Mouse (Mus musculus): Measurements from ENCODE around the gene Prkd1. TPM values are rescaled to one million over a fixed set of nuclear protein-coding genes. Genes with fewer than 3 reads are reported as not detected.
"Not testable (repeated sequence)": the region's sequence is repeated elsewhere in the genome, so short reads cannot be mapped to it uniquely, and the experiment has no call there.

The Prkd1 gene
- 12.9 and 13.2 TPM in 2 replicates for polyA plus RNA-seq (2012; rRNA removed)

DNA sequence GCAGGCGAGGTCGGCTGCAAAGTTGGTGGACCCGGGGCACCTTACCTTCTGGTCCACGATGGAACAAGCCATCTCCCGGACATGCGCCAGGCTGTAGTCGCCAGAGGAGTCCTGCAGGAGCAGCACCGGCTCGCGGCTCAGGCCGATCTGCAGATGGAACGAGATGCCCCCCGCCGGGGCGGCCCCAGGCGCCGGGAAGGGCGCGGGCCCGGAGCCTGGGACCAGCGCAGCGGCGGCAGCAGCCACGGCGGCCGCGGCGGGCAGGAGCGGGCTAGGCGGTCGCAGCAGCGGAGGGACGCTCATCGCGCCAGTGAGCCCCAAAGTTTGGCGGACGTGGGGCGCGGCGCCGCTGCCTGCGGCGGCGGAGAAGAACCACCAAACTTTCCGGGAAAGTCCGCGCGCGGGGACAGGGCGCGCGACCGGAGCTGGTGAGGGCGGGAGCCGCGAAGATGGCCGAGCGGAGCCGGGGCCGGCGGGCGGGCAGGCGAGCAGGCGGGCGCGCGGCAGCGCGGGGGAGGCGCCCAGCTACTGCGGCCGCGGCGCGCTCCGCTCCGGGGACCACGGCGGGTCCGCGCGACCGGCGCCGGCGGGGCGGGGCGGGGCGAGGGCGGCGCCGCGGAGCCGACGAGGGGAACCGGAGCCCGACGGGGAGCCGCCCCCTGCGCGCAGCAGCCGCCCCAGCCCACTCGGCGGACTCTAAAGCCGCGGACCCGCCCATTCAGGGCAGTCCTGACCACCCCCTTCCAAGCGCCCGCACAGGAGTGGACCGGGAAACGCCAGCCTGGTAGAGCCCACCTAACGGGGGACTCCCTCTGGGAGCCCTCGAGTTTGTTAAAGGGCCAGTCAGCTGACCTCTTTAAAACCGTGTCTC, at the start of gene Prkd1:
Prkd1 (minus strand) TSS at position 428 of the 871 bp plus-strand sequence.
- no peak for DNase-seq (ENCODE audit: low read depth)

DNA sequence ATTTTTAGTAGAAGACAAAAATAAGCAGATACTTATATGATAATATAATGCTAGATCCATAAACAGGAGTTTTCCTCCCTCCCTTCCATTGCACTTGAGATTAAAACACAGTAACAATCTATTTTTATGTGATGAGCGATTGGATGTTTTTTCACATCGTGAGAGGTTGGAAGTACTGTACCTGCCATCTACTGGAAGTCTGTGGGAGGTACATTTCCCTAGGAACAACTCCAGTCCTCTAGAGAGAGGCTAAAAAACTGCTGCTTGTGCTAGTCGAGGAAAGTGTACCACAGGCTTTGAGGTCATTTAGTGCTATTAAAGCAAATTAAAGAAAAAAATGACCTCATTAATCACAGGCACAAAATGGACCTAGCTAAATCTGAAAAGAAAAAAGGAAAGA, 48.6 kb upstream of the Prkd1 start:
- no peak for DNase-seq (ENCODE audit: low read depth)

DNA sequence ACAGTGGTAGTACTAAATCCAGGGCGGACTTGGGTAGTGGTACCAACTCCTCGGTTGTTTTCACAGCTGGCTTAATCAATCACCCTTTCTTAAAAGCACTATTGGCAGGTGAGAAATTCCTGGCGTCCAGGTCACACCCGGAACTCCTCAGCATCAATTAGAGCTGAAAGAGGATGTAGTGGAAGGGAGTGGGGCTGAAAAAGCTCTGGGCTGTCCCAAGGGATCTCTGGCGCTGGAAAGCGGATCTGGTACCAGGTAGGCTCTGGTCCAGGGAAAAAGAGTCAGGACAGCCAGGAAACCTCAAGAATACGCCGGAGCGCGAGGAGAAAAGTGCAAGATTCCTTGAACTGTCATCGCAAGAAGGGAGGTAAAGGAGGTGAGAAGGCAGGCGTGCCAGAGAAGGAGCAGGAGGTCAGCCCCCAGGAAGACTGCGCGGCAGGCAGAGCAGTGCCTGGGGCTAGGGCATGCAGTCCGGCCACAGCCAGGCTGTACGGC, 675 bp downstream of the Prkd1 start:
- DNase-seq (ENCODE audit: low read depth): no peak

DNA sequence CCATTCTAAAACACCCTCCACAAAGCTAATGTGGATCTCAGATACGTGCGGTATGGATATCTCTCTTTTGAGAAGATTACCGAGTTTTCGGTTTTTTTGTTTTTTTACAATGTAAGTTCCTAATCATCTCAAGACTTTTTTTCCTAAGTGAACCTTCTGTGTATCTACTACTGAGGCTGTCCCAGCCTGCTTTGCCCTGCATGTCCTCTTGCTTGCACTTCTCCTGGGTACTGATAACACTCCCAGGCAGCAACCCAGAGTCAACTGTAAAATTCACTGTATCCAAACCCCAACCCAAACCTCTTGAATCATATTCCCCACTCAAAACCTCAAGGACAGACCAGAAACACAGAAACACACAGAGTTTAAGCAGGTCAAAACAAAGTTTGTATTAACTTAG, 2.0 kb downstream of the Prkd1 start:
- DNase-seq (ENCODE audit: low read depth): no peak

DNA sequence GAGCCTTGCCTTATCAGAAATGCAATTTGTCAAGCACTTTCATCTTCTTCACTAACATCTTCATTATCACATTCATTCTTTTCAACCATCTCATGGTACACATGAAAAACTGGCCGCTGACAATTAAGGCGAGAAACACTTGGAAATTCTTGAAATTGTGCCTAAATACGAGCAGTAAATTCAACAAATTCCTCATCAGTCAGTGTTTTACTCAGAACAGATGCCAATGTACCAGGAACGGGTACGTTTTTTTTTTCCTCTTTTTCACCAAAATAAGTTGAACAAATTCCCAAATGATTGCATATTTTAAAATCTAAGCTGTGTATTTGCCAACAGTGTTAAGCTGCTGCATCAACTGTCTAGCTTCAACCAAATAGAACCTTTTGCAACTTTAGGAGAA, 6.2 kb downstream of the Prkd1 start:
- no peak for DNase-seq (ENCODE audit: low read depth)

DNA sequence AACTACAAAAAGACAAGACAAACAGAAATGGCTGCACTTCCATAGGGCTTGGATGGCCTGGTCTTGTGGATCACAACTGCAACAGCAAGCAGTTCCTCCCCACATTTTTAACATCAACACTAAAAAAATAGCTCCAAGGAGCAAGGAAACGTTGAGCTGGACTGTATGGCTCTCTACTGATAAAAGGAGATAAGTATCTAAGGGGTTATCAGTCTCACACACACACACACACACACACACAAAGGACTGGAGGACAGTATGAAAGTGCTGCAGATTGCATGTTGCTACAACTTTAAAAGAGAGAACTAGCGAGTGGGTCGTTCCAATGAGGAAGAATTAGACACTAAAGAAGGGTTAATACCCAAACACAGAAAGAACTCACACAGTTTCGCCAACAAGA, 8.7 kb downstream of the Prkd1 start:
- DNase-seq (ENCODE audit: low read depth): no peak

DNA sequence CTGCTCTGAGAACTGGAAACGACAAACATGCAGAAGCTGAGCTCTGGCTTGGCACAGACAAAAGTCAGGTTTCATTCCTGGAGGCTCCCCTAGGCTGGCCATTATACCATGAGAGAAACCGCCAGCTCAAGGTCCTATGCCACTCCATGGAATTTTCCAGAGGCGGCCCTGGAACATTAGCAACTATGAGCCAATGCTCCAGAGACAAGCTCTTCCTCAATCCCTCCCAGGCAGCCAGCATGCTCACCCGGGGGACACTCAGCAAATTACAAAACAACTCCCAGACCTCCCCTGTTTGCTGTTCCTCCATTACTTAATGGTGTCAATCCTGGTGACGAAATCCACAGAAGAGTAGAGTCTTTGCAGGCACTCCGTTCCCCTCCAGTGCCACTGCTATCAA, 14.5 kb downstream of the Prkd1 start:
- no peak for DNase-seq (ENCODE audit: low read depth)

DNA sequence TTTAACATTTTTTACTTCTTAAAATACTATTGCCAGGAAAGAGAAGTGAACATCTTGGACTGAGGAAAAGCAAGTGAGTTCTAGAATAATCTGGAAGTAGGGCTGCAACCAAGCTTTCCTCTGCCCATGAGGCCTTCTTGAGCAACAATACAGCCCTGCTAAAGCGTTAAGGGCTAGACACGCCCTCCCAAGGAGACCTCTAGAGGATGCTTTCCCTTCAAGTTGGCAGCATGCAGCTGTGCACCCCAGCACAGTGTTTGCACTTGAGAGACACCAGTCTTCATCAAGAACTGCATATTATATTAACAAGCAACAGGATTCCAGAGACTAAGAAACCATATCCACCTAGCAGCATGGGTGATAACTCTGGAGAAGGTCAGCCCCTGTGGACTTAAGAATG, 22.8 kb downstream of the Prkd1 start:
- DNase-seq (ENCODE audit: low read depth): not testable (repeated sequence)

DNA sequence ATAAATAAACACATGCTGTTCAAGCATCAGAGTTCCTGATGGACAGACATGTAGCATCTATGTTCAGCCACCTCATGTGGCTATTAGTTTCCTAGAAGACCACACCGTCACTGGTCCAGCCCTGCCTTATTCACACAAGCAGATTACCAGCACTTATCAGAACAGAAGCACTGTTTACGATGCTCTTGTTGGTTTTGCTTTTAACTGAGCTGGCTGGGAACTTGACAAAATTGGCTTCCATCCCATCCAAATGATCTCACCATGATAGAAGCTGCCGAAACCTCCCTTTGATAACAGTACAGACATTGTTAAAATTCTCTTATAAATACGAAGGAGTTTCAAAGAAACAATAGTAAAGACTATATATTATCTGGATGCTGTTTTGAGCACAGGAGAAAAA, 24.7 kb downstream of the Prkd1 start:
- DNase-seq (ENCODE audit: low read depth): no peak

DNA sequence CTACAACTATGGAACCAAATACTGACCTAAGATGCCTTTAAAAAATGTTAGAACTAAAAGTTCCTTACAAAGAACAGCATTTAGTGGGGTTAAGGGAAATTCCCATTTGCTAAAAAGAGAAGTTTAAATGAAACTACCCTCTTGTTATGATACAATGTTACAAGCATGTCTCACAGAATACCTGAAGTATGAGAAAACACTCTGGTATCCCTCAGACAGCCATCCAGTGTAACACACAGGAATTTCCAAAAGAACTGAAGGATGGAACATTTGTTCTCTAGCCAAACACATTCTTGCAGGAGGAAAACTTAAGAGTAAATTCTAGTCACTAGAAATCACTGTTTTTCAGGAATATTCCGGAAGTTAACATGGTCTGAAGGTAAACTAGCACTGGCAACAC, 33.0 kb downstream of the Prkd1 start:
- DNase-seq (ENCODE audit: low read depth): no peak

DNA sequence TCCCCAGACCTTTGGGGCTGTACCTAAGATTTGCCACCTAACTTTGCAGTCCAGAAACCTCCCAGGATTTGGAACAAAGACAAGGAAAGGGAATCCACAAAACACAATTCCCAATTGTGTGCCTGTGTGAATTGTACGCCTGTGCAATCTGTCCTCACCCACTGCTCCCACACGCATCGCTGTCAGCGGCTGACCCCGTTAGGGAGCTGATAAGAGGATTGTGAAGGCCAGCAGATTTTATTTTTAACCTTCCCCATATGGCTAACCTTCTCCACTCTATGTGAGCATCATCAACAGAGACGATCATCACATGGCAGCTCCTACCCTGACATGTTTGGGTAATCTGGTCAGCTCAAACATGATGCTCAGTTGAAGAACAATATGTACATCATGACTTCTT, 34.6 kb downstream of the Prkd1 start:
- no peak for DNase-seq (ENCODE audit: low read depth)

DNA sequence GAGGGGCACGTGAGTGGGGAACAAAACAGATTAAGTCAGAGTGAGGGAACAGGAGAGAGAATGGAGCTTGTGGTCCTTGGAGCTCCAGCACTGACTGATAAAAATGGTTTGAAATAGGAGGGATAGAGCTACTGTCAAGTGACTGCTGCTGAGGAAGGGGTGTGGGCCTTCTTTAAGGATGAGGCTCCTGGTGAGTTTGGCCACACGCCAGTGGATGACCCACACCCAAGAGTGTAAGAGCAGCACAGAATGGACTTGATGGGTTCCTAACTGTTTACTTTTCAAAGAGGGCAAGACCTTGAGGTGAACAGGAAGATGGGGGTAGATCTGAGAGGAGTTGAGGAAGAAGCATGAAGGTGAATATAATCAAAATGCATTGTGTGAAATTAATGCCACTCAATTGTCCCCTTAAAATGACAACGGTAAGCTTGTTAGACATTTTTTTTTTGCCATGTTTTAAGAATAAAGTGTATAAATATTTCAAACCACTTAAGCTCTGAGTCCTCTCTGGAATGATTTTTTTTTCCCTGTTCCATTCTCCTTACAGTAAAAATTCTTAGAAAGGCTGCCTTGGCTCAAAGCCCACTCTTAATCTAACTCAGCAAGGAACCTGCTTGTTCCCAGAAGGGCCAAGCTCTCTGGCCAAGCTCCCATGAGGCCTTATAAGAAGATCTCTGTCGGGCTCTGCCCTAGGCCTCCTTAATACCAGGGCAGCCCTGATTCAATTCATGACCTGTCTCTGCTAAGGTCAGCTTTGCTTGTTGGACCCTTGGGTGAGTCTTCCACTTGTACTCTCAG, 42.0 kb downstream of the Prkd1 start:
- no peak for DNase-seq (ENCODE audit: low read depth)

DNA sequence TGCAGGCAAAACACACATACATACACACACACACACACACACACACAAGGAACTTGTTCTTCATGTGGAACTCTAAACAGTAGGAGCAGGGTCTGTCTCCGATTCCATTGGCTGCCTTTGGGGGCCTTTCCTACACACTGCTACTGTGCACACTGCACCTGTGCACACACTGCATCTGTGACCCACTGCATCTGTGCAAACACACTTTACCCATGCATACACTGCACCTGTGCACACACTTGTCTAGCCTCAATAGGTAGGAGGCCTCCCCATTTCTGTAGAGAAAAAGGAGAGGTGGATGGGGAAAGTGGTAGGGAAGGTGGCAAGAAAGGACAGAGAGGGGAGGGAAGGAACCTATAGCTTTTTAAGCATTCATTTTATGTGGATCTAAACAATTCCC, 49.5 kb downstream of the Prkd1 start:
- DNase-seq (ENCODE audit: low read depth): no peak

DNA sequence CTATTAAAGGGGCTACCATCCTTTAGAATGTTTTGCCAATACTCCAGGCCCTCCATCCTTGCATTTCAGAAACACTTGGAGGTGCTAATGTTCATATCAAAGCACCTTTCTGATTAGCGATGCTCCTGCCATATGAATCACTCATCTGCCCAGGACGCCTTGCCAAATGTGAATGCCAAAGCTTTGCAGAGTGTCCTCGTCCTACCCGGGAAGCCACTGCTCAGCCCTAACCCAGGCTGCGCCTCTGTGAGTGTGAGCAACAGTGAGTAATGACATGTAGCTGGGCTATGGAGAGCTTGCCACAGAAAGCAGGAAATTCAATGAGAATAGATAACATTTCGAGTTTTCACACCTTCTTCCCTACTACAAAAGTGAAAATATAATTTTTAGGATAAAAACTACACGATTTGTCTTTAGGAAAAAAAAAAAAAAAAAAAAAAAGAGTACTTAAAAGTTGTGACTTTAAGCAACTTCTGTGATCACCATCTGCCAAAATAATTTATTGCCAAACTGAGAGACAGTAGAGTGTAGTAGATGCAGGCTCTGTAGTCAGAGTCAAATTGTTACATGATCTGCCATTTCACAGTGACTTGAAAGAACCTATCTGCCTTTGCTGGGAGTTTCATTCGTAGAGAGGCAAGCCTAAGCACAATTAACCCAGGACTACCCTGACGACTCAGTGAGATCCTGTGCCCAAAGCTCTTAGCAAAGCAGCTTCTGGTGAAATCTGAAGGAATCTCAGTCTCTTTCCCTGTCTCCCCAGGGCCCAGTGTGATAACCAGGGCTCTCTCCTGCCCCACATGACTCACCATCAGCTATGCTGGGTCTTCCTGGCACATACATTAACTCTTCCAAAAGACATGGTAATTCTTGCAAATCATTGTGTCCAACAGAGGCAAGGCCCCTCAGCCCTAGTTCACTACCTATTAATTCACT, 50.6 kb downstream of the Prkd1 start:
- DNase-seq (ENCODE audit: low read depth): no peak

DNA sequence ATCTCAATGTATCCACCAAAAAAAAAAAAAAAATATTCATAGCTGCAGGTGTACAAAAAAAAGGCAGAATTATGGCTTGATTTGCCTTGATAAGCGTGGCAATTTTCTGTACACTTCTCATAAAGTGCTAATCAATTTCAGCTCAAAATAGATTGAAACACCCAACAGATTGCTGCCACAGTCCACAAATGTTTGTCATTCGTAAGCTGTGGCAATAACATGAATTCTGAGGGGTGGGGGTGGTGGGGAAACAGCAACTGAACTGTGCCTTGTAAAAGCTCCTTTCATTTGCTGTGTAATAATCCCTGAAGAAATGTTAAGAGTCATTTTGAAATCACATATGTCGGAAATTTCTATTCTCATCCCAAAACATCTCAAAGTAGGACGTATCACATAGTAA, 51.4 kb downstream of the Prkd1 start:
- no peak for DNase-seq (ENCODE audit: low read depth)

DNA sequence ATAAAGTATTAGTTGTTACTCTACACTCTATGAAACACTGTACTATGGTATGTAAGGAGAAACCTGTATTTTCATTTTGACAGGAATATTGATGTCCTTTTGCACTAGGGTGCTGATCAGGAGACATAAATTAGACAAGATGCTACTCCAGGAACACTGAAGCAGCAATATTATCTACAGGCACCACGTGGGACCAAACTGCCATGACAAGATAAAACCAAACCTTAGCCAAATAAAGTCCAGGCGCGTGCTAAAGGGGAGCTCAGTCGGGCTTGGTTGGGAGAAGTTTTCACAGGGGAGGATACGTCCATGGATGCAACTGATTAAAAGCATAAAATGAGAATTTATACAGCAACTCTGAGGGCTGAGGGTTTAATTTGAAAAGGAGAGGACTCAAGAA, 53.1 kb downstream of the Prkd1 start:
- DNase-seq (ENCODE audit: low read depth): no peak

DNA sequence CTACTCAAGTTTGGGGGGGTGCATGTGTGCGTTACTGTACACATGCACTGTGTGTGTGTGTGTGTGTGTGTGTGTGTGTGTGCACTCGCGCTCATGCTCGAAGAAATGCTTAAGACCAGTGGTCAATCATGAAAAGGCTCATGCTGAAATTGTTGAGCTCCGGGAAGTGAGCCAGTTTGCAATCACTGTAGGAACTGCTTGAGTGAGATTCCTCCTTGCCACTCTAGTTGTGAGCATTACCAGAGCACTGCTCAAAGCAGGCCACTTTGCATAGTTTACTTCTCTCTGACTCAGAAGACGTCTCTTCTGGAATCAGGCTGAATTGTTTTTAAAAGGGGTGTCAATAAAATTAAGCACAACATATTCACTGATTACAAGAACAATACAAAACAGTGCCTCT, 54.4 kb downstream of the Prkd1 start:
- no peak for DNase-seq (ENCODE audit: low read depth)

DNA sequence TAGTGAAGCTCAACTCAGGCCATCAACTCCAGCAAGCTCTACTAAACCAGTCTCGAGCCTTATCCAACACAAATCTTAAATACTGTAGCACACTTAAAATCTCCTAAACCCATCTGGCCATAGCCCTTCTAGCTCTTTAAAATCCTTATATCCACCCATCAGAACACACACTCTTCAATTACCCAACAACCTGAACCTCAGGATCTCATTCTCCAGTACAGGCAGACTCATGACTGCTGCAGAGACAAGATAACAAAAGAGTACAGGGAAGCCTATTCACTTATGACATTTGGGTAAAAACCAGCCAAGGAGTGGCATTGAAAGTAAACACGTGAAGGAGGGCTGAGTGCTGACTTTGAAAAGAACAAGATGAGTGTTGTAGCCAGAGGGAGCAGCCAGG, 55.4 kb downstream of the Prkd1 start:
- DNase-seq (ENCODE audit: low read depth): no peak

DNA sequence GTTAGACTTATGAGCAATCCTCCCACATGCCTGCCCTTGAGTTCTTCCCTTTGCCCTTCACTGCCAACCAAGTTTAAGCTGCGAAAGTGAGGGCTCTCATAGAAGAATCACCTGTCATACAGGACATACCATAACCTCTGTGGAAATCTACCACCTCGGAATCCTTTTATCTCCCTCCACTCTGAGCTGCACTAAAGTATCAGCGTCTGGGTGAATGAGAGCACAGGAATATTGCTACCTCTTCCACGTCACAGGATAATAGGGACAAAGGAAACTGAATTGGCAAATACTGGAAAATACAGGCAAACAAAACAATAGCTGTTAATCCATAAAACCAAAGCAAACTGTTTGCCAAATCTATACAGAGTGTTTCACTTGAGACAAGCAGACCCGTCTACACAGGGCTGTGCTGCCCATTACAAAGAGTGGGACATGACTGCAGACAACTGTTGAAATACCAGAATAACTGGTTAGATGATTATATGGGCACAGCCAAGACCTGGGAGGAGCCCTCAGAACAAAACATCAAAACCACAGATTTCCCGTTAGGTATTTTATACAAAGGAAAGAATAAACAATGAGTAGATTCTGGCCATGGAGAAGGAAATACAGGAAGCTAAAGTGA, 60.6 kb downstream of the Prkd1 start:
- no peak for DNase-seq (ENCODE audit: low read depth)

DNA sequence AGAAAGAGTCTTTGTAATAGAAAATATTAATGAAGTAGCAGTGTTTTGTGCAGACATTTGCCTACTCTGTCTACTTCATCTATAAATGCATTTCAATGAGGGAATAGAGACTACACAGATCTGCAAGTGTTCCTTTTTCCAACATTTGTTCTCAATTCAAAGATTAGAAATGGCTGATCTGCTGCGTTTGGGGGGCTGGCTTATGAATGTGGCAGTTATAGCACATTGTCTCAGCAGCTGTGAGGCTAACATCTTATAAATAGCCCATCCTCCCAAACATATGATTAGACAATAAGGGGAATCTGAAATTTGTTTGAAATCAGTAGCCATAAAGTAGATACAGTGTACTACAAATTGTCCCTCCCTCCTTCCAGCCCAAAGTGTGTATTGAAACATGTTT, 83.7 kb downstream of the Prkd1 start:
- DNase-seq (ENCODE audit: low read depth): no peak

DNA sequence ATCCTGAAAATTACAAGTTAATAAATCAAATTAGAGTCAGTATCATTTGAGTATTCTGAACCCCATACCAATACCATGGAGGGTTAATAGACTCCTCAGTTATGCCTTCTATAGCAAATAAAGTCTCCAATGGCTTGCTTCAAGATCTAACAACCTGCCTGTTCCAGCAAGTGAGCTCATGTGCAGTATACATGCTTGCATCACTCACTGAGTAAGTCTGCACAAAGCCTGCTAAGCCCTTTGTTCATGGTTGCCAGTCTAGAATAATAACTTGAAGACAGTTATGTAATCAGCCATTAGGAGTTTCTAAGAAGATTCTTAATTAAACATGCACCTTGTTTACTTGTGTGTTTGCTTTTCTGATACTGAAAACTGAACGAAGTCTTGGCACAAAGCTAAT, 88.4 kb downstream of the Prkd1 start:
- DNase-seq (ENCODE audit: low read depth): peak; percentile 68
